Mouse (Mus musculus): Measurements from ENCODE around the gene Vamp1. TPM values are rescaled to one million over a fixed set of nuclear protein-coding genes. Genes with fewer than 3 reads are reported as not detected.

The Vamp1 gene
- polyA plus RNA-seq, 1 experiment from 2014 or later, result 6.7 TPM

- Histone ChIP-seq H3K4me1 (peaks cover 26% of the 10 kb centered on the region), H3K4me3 (replicated peaks) (peak overlapping the region; percentile 65), H3K27me3 (no peaks in the 10 kb centered on the region), H3K36me3 (peaks cover 67% of the 10 kb centered on the region), H3K4me2 (peak overlapping the region; percentile 71), H3K27ac (peak overlapping the region; percentile 100), H3K9ac (peak overlapping the region; percentile 76), H3K9me3 (replicated peaks) (no peaks in the 10 kb centered on the region)
- no peak for ATAC-seq (replicated peaks; ENCODE audit: low FRiP score)
These were observed 24.5 kb upstream of the Vamp1 start for GRCm38 (mm10) chr6:125190816-125191215.

- ATAC-seq (replicated peaks; ENCODE audit: low FRiP score), result peak; percentile 97
- Histone ChIP-seq H3K27ac (peak within 1 kb of the TSS; percentile 100), H3K4me3 (replicated peaks) (peak within 1 kb of the TSS; percentile 65), H3K9ac (peak within 1 kb of the TSS; percentile 76), H3K4me1 (peaks cover 26% of the 10 kb centered on the region), H3K4me2 (peak within 1 kb of the TSS; percentile 71), H3K9me3 (replicated peaks) (no peaks in the 10 kb centered on the region), H3K27me3 (no peaks in the 10 kb centered on the region), H3K36me3 (peaks cover 61% of the 10 kb centered on the region)
- WGBS, result under 1% methylated on average over 54 of the region's 54 CpGs
These were observed 23.9 kb upstream of the Vamp1 start, which contains the start of the genes Ncapd2 and Mrpl51 for GRCm38 (mm10) chr6:125191332-125192015. Gene Ncapd2 (minus strand): TSS chr6:125191701. Gene Mrpl51 (plus strand): TSS chr6:125191801.

- peak; percentile 95 for ATAC-seq (replicated peaks; ENCODE audit: low FRiP score)
- Histone ChIP-seq H3K9ac (peak overlapping the region; percentile 76), H3K4me2 (peak overlapping the region; percentile 71), H3K4me1 (peaks cover 26% of the 10 kb centered on the region), H3K9me3 (replicated peaks) (no peaks in the 10 kb centered on the region), H3K27me3 (no peaks in the 10 kb centered on the region), H3K36me3 (peaks cover 54% of the 10 kb centered on the region), H3K4me3 (replicated peaks) (peak overlapping the region; percentile 65), H3K27ac (peak overlapping the region; percentile 100)
- under 1% methylated on average over 34 of the region's 34 CpGs for WGBS
These were observed 23.2 kb upstream of the Vamp1 start for GRCm38 (mm10) chr6:125192016-125192714.

GRCm38 (mm10) chr6:125192841-125193240 is 22.5 kb upstream of the Vamp1 start:
- Histone ChIP-seq H3K36me3 (peaks cover 47% of the 10 kb centered on the region), H3K27ac (peak overlapping the region; percentile 100), H3K4me2 (peak overlapping the region; percentile 71), H3K27me3 (no peaks in the 10 kb centered on the region), H3K4me3 (replicated peaks) (peak overlapping the region; percentile 65), H3K9me3 (replicated peaks) (no peaks in the 10 kb centered on the region), H3K9ac (peak overlapping the region; percentile 76), H3K4me1 (peaks cover 26% of the 10 kb centered on the region)
- no peak for ATAC-seq (replicated peaks; ENCODE audit: low FRiP score)
- WGBS, result 38% methylated on average over 5 of the region's 5 CpGs

GRCm38 (mm10) chr6:125193390-125193789 is 22.0 kb upstream of the Vamp1 start:
- no peak for ATAC-seq (replicated peaks; ENCODE audit: low FRiP score)

GRCm38 (mm10) chr6:125195541-125196075 is 19.7 kb upstream of the Vamp1 start:
- ATAC-seq (replicated peaks; ENCODE audit: low FRiP score), result no peak
- H3K9ac ChIP-seq, result no peak overlapping the region
- no peak overlapping the region for H3K4me3 ChIP-seq (replicated peaks)
- peaks cover 26% of the 10 kb centered on the region for H3K36me3 ChIP-seq
- no peaks in the 10 kb centered on the region for H3K9me3 ChIP-seq (replicated peaks)
- H3K4me2 ChIP-seq, result no peak overlapping the region
- peaks cover 16% of the 10 kb centered on the region for H3K4me1 ChIP-seq
- no peak overlapping the region for H3K27ac ChIP-seq
- H3K27me3 ChIP-seq, result no peaks in the 10 kb centered on the region
- 28% methylated on average over 1 of the region's 1 CpGs for WGBS

More at GRCm38 (mm10) chr6:125193390-125193789, 22.0 kb upstream of the Vamp1 start:
- Histone ChIP-seq H3K4me2 (peak overlapping the region; percentile 71), H3K4me3 (replicated peaks) (no peak overlapping the region; the same call in 1 of the 2 replicates), H3K27me3 (no peaks in the 10 kb centered on the region), H3K36me3 (peaks cover 42% of the 10 kb centered on the region), H3K9ac (no peak overlapping the region), H3K27ac (no peak overlapping the region), H3K9me3 (replicated peaks) (no peaks in the 10 kb centered on the region), H3K4me1 (peaks cover 26% of the 10 kb centered on the region)
- 51% methylated on average over 7 of the region's 7 CpGs for WGBS

GRCm38 (mm10) chr6:125196301-125196700 is 19.1 kb upstream of the Vamp1 start:
- no peak overlapping the region for H3K27ac ChIP-seq
- no peaks in the 10 kb centered on the region for H3K27me3 ChIP-seq
- 61% methylated on average over 3 of the region's 3 CpGs for WGBS
- no peaks in the 10 kb centered on the region for H3K9me3 ChIP-seq (replicated peaks)
- H3K4me2 ChIP-seq, result no peak overlapping the region
- H3K4me1 ChIP-seq, result peaks cover 16% of the 10 kb centered on the region
- ATAC-seq (replicated peaks; ENCODE audit: low FRiP score), result no peak
- H3K36me3 ChIP-seq, result peaks cover 26% of the 10 kb centered on the region
- H3K9ac ChIP-seq, result no peak overlapping the region
- H3K4me3 ChIP-seq (replicated peaks), result no peak overlapping the region

- Histone ChIP-seq H3K36me3 (peaks cover 26% of the 10 kb centered on the region), H3K9me3 (replicated peaks) (no peaks in the 10 kb centered on the region), H3K4me1 (peaks cover 16% of the 10 kb centered on the region), H3K27me3 (no peaks in the 10 kb centered on the region), H3K27ac (no peak overlapping the region), H3K9ac (no peak overlapping the region), H3K4me3 (replicated peaks) (no peak overlapping the region), H3K4me2 (no peak overlapping the region)
- 82% methylated on average over 5 of the region's 5 CpGs for WGBS
- ATAC-seq (replicated peaks; ENCODE audit: low FRiP score), result no peak
These were observed 18.2 kb upstream of the Vamp1 start for GRCm38 (mm10) chr6:125197166-125197565.

GRCm38 (mm10) chr6:125210436-125210835 is 4.9 kb upstream of the Vamp1 start:
- ATAC-seq (replicated peaks; ENCODE audit: low FRiP score), result no peak
- 87% methylated on average over 1 of the region's 1 CpGs for WGBS

GRCm38 (mm10) chr6:125212621-125213020 is 2.7 kb upstream of the Vamp1 start:
- H3K4me1 ChIP-seq, result peaks cover 15% of the 10 kb centered on the region
- ATAC-seq (replicated peaks; ENCODE audit: low FRiP score), result no peak
- H3K4me3 ChIP-seq (replicated peaks), result no peak overlapping the region
- H3K4me2 ChIP-seq, result no peak overlapping the region
- H3K27me3 ChIP-seq, result peaks cover 16% of the 10 kb centered on the region
- H3K9ac ChIP-seq, result no peak overlapping the region
- H3K36me3 ChIP-seq, result no peaks in the 10 kb centered on the region
- WGBS, result 49% methylated on average over 2 of the region's 2 CpGs
- H3K9me3 ChIP-seq (replicated peaks), result no peaks in the 10 kb centered on the region
- H3K27ac ChIP-seq, result no peak overlapping the region

More at GRCm38 (mm10) chr6:125210436-125210835, 4.9 kb upstream of the Vamp1 start:
- Histone ChIP-seq H3K9me3 (replicated peaks) (no peaks in the 10 kb centered on the region), H3K4me3 (replicated peaks) (no peak overlapping the region), H3K4me2 (no peak overlapping the region), H3K9ac (no peak overlapping the region), H3K4me1 (no peaks in the 10 kb centered on the region), H3K36me3 (no peaks in the 10 kb centered on the region), H3K27ac (no peak overlapping the region), H3K27me3 (peaks cover 16% of the 10 kb centered on the region)

GRCm38 (mm10) chr6:125213129-125213528 is 2.2 kb upstream of the Vamp1 start:
- H3K9me3 ChIP-seq (replicated peaks), result no peaks in the 10 kb centered on the region
- no peak overlapping the region for H3K4me3 ChIP-seq (replicated peaks)
- no peak overlapping the region for H3K9ac ChIP-seq
- H3K36me3 ChIP-seq, result no peaks in the 10 kb centered on the region
- no peak overlapping the region for H3K27ac ChIP-seq
- ATAC-seq (replicated peaks; ENCODE audit: low FRiP score), result no peak
- WGBS, result 65% methylated on average over 6 of the region's 6 CpGs
- peaks cover 15% of the 10 kb centered on the region for H3K4me1 ChIP-seq
- H3K27me3 ChIP-seq, result peaks cover 16% of the 10 kb centered on the region
- H3K4me2 ChIP-seq, result no peak overlapping the region

- no peak overlapping the region for H3K4me2 ChIP-seq
- no peak for ATAC-seq (replicated peaks; ENCODE audit: low FRiP score)
- H3K27ac ChIP-seq, result no peak overlapping the region
- peaks cover 16% of the 10 kb centered on the region for H3K27me3 ChIP-seq
- H3K36me3 ChIP-seq, result no peaks in the 10 kb centered on the region
- H3K4me1 ChIP-seq, result peaks cover 15% of the 10 kb centered on the region
- 79% methylated on average over 6 of the region's 6 CpGs for WGBS
- H3K9ac ChIP-seq, result no peak overlapping the region
- no peak overlapping the region for H3K4me3 ChIP-seq (replicated peaks)
- no peaks in the 10 kb centered on the region for H3K9me3 ChIP-seq (replicated peaks)
These were observed 1.6 kb upstream of the Vamp1 start for GRCm38 (mm10) chr6:125213715-125214114.
